Mouse (Mus musculus): ENCODE data around the gene Rapgef2.
"Not testable (repeated sequence)": the region's sequence is repeated elsewhere in the genome, so short reads cannot be mapped to it uniquely, and the experiment has no call there.

Gene Rapgef2

GRCm38 (mm10) chr3:79101737-79102136 lies 184.6 kb downstream of the Rapgef2 start:
- no peak for DNase-seq (ENCODE audit: low read depth, low spot score)

GRCm38 (mm10) chr3:79100831-79101230 lies 185.5 kb downstream of the Rapgef2 start:
- DNase-seq (ENCODE audit: low read depth, low spot score): no peak

GRCm38 (mm10) chr3:79089091-79089490 lies 197.2 kb downstream of the Rapgef2 start:
- no peak for DNase-seq (ENCODE audit: low read depth, low spot score)

- DNase-seq (ENCODE audit: low read depth, low spot score): no peak
These were observed 197.9 kb downstream of the Rapgef2 start for GRCm38 (mm10) chr3:79088461-79088860.

GRCm38 (mm10) chr3:79086282-79086681 lies 200.0 kb downstream of the Rapgef2 start:
- DNase-seq (ENCODE audit: low read depth, low spot score): no peak

GRCm38 (mm10) chr3:79083881-79084280 lies 202.4 kb downstream of the Rapgef2 start:
- no peak for DNase-seq (ENCODE audit: low read depth, low spot score)

GRCm38 (mm10) chr3:79083030-79083429 lies 203.3 kb downstream of the Rapgef2 start:
- DNase-seq (ENCODE audit: low read depth, low spot score): no peak

GRCm38 (mm10) chr3:79079076-79079475 lies 207.2 kb downstream of the Rapgef2 start:
- no peak for DNase-seq (ENCODE audit: low read depth, low spot score)

GRCm38 (mm10) chr3:79074970-79075369 lies 211.3 kb downstream of the Rapgef2 start:
- no peak for DNase-seq (ENCODE audit: low read depth, low spot score)

- DNase-seq (ENCODE audit: low read depth, low spot score): no peak
These were observed 212.6 kb downstream of the Rapgef2 start for GRCm38 (mm10) chr3:79073541-79074244.

GRCm38 (mm10) chr3:79071561-79071960 lies 214.8 kb downstream of the Rapgef2 start:
- no peak for DNase-seq (ENCODE audit: low read depth, low spot score)

- no peak for DNase-seq (ENCODE audit: low read depth, low spot score)
These were observed 216.4 kb downstream of the Rapgef2 start for GRCm38 (mm10) chr3:79069891-79070290.

GRCm38 (mm10) chr3:79068976-79069375 lies 217.3 kb downstream of the Rapgef2 start:
- no peak for DNase-seq (ENCODE audit: low read depth, low spot score)

- no peak for DNase-seq (ENCODE audit: low read depth, low spot score)
These were observed 219.8 kb downstream of the Rapgef2 start for GRCm38 (mm10) chr3:79066455-79067055.

- no peak for DNase-seq (ENCODE audit: low read depth, low spot score)
These were observed 222.2 kb downstream of the Rapgef2 start for GRCm38 (mm10) chr3:79064096-79064495.

GRCm38 (mm10) chr3:79061426-79061825 lies 224.9 kb downstream of the Rapgef2 start:
- DNase-seq (ENCODE audit: low read depth, low spot score): no peak

- not testable (repeated sequence) for DNase-seq (ENCODE audit: low read depth, low spot score)
These were observed 227.8 kb downstream of the Rapgef2 start for GRCm38 (mm10) chr3:79058491-79058890.

- no peak for DNase-seq (ENCODE audit: low read depth, low spot score)
These were observed 241.1 kb downstream of the Rapgef2 start for GRCm38 (mm10) chr3:79045251-79045650.

- no peak for DNase-seq (ENCODE audit: low read depth, low spot score)
These were observed 243.3 kb downstream of the Rapgef2 start for GRCm38 (mm10) chr3:79042973-79043372.

GRCm38 (mm10) chr3:79039666-79040450 lies 246.5 kb downstream of the Rapgef2 start:
- no peak for DNase-seq (ENCODE audit: low read depth, low spot score)

- no peak for DNase-seq (ENCODE audit: low read depth, low spot score)
These were observed 247.3 kb downstream of the Rapgef2 start for GRCm38 (mm10) chr3:79039008-79039407.

- no peak for DNase-seq (ENCODE audit: low read depth, low spot score)
These were observed 251.9 kb downstream of the Rapgef2 start for GRCm38 (mm10) chr3:79034457-79034856.

GRCm38 (mm10) chr3:79030855-79031254 lies 255.5 kb downstream of the Rapgef2 start:
- no peak for DNase-seq (ENCODE audit: low read depth, low spot score)
